Mouse (Mus musculus) E14TG2a.4 (cell line): Measurements from ENCODE around the gene Myh11.

ENCODE experiments used
- CTCF ChIP-seq: conservative IDR thresholded peaks from 2 replicates; pipeline ENCODE4 v1.5.1; 2014; ENCODE audit warnings: low read length
- NANOG ChIP-seq: IDR thresholded peaks from 2 replicates; pipeline ENCODE4 v1.6.1; 2014; ENCODE audit warnings: borderline replicate concordance, low read length, mixed read lengths
- POU5F1 ChIP-seq: IDR thresholded peaks from 2 replicates; pipeline ENCODE4 v1.6.1; 2014; ENCODE audit warnings: low read length, borderline replicate concordance

- TF ChIP-seq POU5F1 (no peak), CTCF (no peak), NANOG (no peak)
Measured at GRCm38 (mm10) chr16:14297746-14298145, 6.6 kb upstream of the Myh11 start.
